Comparison of ENCODE assay signal across 11 mouse cellular contexts in genomic region chr1:43542339-43542738, GRCm38 (mm10).
DNase-seq lines count a peak whose midpoint lies in the region; ATAC-seq and TF ChIP-seq lines count a peak whose summit lies in the region.
"Had no signal": no experiment of that assay in that cellular context is flagged by ENCODE, and none has a peak within 500 bp of the region (broad histone marks: within the 10 kb centered on the region; RNA-seq: fewer than 3 reads in every experiment).

No protein-coding gene starts in this region.

- peak; percentile 48 for ATAC-seq in megakaryocyte progenitor cell, adult 5-6 weeks (replicated peaks; ENCODE audit: poor library complexity)

- no peak overlapping the region for H3K4me3 ChIP-seq in gastrocnemius, adult 2 months
- no peak overlapping the region for H3K4me3 ChIP-seq in spleen, adult 2 months (ENCODE audit: extremely low read depth, insufficient read depth, insufficient read length)
- H3K4me3 ChIP-seq: lung, embryonic 15.5 days had no signal

- intact Hi-C loops in gastrocnemius, adult 2 months (cut with DNase I) = no loop called here
- intact Hi-C loops in gastrocnemius, postnatal 36 days (cut with DNase I) = no loop called here

- 0 out of 2 replicates have a peak, but pooled peaks cover 2% of the 10 kb centered on the region for H3K36me3 ChIP-seq in spleen, adult 2 months (ENCODE audit: control insufficient read depth, insufficient read depth, low read length)
- H3K36me3 ChIP-seq: lung, embryonic 15.5 days had no signal

- H3K27me3 ChIP-seq in spleen, adult 2 months (ENCODE audit: control insufficient read depth, insufficient read depth, low read length) = no peaks in the 10 kb centered on the region
- H3K27me3 ChIP-seq: lung, embryonic 15.5 days had no signal

- TF ChIP-seq POLR2A in spleen, adult 2 months (IDR thresholded peaks at IDR 0.05; ENCODE audit: low read depth, low read length) = no peak; the same call in 1 of the 2 replicates

- whole genome bisulfite sequencing in spleen, adult 2 months = 12% methylated on average over 4 of the region's 4 CpGs

- peaks cover 19% of the 10 kb centered on the region for H3K4me1 ChIP-seq in spleen, adult 2 months (ENCODE audit: control insufficient read depth, insufficient read depth, insufficient read length)

- TF ChIP-seq CTCF in gastrocnemius, adult 2 months (IDR thresholded peaks at IDR 0.05) = peak; percentile 14; the same call in 1 of the 2 replicates
- no peak for TF ChIP-seq CTCF in spleen, adult 2 months (IDR thresholded peaks at IDR 0.05; ENCODE audit: extremely low read depth, insufficient read depth, insufficient read length, insufficient replicate concordance)

- no peak for DNase-seq in gastrocnemius, adult 2 months
- no peak for DNase-seq in gastrocnemius, postnatal 36 days
- DNase-seq in spleen, adult 2 months (ENCODE audit: low read depth in 1 of 2, low spot score in 2 of 2) = peak in 1 of 2 experiments; percentile 27
- no peak for DNase-seq in spleen, postnatal 10 days (ENCODE audit: low spot score in 2 of 2)
- DNase-seq in thymus, postnatal 36 days = peak; percentile 46 to 62
- DNase-seq in frontal cortex, postnatal 25 days (ENCODE audit: low spot score in 2 of 2) = no peak
- DNase-seq in yolk sac, embryonic 10.5 days (ENCODE audit: low spot score) = no peak
- DNase-seq: adrenal gland, adult 8-10 months; midbrain, embryonic 14.5 days had no signal

- no peak overlapping the region for H3K27ac ChIP-seq in gastrocnemius, adult 2 months
- peak overlapping the region; percentile 71 for H3K27ac ChIP-seq in spleen, adult 2 months (ENCODE audit: insufficient read depth, low read length)
- H3K27ac ChIP-seq: lung, embryonic 15.5 days had no signal

Comparison
In these comparisons a context has a peak if more than half of its experiments do, and no peak if none do; other contexts are left out.
1. DNase-seq: peak in thymus, postnatal 36 days (2 of 2); none in gastrocnemius, adult 2 months (single experiment), gastrocnemius, postnatal 36 days (0 of 2), spleen, postnatal 10 days (0 of 2), frontal cortex, postnatal 25 days (0 of 2) and yolk sac, embryonic 10.5 days (single experiment).